Mouse (Mus musculus) cerebellum, adult (tissue): ENCODE data around the gene 9330161L09Rik.
"Not testable (repeated sequence)": the region's sequence is repeated elsewhere in the genome, so short reads cannot be mapped to it uniquely, and the experiment has no call there.

Source experiments
- ATAC-seq: cut with Nextera tagmentation; 2 replicates; pipeline ENCODE4 v1.9.2; 2017; ENCODE audit warnings: mild to moderate bottlenecking, moderate library complexity, mixed read lengths; ENCODE audit not compliant: insufficient number of reproducible peaks, low FRiP score, low TSS enrichment

The 9330161L09Rik gene

DNA sequence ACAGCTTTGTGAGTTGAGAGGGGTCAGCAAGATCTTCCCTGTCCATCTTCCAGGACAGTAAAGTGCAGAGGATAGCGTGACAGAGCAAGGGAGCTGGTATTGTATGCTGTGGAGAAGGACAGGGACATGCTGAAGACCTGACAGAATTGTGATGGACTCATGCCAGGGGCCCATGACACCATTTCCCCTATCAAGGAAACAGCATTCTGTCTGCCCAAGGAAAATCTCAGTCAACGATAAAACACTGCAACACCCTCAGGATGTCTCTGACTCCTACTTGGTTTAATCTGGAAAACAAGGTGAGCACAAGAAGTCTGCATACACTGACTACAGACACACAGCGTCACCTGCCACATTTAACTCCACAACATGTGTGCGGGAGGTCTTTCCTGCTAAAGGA, at the start of gene 9330161L09Rik:
9330161L09Rik (minus strand) TSS at position 101 of the 400 bp plus-strand sequence.
- no peak for ATAC-seq

GRCm38 (mm10) chr12:103457140-103457539, 49.5 kb upstream of the 9330161L09Rik start, which contains the start of gene Ifi27l2b:
Gene Ifi27l2b (minus strand): TSS chr12:103457223.
- ATAC-seq, result no peak

GRCm38 (mm10) chr12:103456727-103457126, 49.1 kb upstream of the 9330161L09Rik start:
- not testable (repeated sequence) for ATAC-seq

DNA sequence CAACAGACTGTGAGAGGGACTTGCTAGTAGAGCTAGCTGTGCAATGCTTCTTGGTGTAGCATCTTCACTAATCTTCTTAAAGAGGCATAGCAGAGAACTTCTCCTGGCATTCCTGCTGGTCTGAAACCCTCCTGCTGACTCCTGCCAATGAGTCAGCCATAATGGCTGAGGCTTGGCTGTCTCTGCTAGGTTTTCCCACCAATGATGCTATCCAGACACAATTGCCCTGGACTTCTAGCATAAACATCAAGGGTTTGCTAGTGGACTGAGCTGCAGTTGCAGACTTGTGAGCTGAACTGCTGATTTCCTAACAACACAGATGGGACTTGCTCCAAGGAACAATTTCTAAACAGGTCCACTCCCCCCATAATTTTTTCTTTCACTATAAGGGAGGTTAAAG, 45.7 kb upstream of the 9330161L09Rik start:
- no peak for ATAC-seq

DNA sequence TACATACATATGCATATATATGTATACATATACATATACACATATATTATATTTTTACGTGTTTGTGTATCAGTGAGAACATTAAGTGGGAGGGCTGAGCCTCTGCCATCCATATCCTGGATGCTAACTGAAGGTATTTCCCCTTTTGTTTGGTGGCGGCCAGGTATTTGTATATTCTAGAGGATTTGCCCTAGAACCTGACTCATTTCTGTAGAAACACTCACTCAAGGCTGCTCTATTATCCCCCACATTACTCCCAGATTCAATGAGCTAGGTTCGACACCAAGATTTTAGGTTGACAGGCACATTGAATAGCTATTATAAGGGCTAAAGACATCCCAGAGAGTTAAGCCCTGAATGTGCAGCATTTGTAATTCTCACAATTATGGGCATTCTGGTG, 37.4 kb upstream of the 9330161L09Rik start:
- no peak for ATAC-seq

DNA sequence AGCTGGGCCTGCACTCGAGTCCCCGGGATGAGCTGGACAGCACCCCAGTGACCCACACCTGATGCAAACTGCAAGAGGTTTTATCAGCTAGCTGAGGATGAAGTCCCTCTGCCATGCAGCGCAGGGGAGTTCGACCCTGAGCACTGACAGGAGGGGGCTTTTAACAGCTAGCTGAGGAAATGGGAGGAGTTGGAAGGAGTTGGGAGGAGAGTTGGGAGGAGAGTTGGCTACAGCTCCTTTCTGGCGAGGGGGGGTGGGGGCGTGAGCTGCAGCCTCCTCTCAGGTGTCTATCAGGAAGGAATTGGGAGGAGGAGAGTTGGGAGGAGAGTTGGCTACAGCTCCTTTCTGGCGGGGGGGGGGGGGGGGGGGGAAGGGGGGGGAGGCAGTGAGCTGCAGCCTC, 36.6 kb upstream of the 9330161L09Rik start:
- not testable (repeated sequence) for ATAC-seq

- no peak for ATAC-seq
Observed at GRCm38 (mm10) chr12:103443524-103443923, 35.9 kb upstream of the 9330161L09Rik start, which contains the start of gene Ifi27l2a. Gene Ifi27l2a (minus strand): TSS chr12:103443680.

- ATAC-seq, result no peak
Observed at GRCm38 (mm10) chr12:103437601-103438000, 30.0 kb upstream of the 9330161L09Rik start.

DNA sequence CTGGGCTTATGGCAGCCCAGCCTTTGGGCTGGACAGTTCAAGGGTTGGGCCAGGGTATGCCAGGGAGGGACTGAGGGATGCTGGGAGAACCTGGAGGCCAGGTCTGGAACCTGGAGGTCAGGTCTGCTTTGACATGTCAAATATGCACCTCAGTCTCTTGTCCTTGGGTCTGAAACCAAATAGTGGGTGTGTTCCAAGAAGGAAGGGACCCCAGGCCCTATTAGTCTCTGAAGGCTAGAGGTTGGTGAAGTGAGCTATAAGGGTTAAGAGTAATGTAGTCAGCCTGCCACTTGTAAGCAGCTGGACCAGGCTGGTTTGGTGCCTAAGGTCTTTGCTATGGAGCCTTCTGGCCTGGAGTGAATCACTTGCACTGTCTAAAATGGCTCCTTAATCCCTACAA, 27.2 kb upstream of the 9330161L09Rik start:
- ATAC-seq, result no peak

DNA sequence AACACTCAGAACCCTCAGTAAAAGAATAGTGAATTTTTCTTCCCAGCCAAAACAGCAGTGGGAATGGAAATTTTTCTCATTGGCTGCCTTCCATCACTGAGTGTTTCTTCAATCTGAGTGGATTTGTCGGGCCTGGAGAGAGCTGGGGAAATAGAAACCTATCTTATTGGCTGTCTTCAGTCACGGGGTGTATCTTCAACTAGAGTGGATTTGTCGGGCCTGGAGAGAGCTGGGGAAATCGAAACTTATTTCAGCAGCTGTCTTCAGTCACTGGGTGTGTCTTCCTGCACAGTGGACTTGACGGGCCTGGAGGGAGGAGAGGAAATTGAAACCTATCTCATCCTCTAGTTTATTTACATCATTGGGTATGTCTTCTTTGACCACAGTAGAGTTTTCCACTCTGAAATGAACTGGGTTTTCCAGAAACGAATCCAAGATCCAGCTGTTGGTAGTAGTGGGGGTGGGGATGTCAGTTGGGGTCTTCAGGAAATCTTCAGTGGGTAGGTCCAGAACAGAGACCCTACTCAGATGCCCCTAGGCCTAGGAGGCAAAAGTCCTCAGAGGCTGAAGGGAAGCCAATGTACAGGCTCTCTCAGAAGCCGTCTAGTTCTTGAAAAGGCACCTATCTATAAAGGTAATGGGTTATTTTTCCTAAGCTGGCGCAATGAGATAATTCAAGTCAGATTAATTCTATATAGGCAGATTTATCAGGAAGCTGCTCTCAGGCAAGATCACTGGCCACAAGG, 26.5 kb upstream of the 9330161L09Rik start, which contains the start of gene Ifi27:
Ifi27 (plus strand) TSS at position 226 of the 746 bp plus-strand sequence.
- ATAC-seq, result no peak

DNA sequence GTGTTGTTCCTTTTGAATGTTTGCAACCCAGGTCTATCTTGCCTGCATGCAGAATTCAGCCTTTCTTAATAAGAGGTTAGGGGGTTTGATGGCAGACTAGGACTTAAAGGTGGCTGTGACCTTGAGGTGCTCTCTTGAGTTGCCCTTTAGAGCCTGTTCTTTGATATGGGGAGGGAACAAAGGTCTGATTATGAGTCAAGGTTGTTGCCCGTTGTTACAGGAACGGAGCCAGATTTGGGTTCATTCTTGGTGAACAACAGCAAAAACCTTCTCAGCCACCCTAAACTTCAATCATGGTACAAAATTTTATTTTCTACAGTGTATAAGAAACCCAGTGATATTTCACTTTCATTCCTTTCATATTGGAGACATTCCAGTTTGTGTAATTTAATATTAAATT, 25.8 kb upstream of the 9330161L09Rik start:
- no peak for ATAC-seq

- no peak for ATAC-seq
Observed at GRCm38 (mm10) chr12:103426710-103427109, 19.1 kb upstream of the 9330161L09Rik start.

GRCm38 (mm10) chr12:103425729-103426470, 18.3 kb upstream of the 9330161L09Rik start, which contains the start of gene Ddx24:
Gene Ddx24 (minus strand): TSS chr12:103425830.
- peak; percentile 99 for ATAC-seq

- no peak for ATAC-seq
Observed at GRCm38 (mm10) chr12:103425016-103425728, 17.6 kb upstream of the 9330161L09Rik start.

DNA sequence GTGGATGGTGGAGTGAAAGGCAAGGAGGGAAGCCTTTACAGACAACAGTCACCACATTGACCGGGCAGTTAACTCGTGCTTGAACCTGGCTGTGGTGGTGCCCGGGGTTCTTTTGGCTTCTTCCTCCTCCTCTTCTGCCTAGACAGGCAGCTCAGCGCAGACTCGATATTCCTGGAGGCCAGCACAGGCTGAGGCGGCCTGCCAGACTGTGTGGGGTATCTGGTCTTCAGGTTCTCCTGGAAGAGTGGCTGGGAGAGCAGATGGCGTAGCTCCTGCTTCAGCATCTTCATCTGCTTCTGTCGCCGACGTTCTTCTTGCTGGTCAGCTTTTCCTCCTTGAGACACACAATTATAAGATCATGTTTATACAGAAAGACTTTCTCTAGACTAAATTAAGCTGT, 524 bp upstream of the 9330161L09Rik start:
- 0 out of 2 replicates have a peak, but pooled peaks have one; percentile 45 for ATAC-seq

DNA sequence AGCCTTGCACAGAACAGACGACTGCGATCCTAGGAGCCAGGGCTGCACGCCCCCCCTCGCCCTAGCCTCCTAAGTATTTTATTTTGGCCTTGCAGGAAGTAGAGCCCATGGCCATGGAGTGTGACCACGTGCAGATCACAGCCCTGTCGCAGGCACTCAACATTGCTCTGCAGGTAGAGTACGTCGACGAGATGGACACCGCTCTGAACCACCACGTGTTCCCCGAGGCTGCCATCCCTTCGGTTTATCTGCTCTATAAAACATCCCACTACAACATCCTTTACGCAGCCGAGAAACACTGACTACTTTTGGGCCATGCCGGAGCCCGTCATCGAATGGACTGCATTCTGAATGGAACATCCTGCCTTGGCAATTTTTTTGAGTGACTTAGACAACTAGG, 3.5 kb downstream of the 9330161L09Rik start:
- ATAC-seq, result no peak

DNA sequence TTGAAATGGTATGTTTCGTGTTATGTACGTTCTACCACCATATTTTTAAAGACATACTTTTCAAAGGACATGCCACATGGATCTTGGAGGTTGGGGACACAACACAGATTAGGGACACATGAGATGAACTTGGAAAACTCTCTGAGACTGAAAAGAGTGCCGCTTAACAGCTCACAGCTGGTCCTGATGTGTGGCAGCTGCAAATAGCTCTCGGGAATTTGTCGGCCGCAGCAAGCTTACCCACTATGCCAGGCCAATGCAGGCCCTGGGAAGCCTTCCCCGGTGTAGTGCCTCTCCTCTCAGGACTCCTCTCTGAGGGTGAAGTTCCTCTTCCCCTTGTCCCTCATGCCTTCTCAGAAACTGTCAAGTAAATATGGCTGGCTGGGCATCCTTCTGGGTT, 10.9 kb downstream of the 9330161L09Rik start:
- no peak for ATAC-seq

DNA sequence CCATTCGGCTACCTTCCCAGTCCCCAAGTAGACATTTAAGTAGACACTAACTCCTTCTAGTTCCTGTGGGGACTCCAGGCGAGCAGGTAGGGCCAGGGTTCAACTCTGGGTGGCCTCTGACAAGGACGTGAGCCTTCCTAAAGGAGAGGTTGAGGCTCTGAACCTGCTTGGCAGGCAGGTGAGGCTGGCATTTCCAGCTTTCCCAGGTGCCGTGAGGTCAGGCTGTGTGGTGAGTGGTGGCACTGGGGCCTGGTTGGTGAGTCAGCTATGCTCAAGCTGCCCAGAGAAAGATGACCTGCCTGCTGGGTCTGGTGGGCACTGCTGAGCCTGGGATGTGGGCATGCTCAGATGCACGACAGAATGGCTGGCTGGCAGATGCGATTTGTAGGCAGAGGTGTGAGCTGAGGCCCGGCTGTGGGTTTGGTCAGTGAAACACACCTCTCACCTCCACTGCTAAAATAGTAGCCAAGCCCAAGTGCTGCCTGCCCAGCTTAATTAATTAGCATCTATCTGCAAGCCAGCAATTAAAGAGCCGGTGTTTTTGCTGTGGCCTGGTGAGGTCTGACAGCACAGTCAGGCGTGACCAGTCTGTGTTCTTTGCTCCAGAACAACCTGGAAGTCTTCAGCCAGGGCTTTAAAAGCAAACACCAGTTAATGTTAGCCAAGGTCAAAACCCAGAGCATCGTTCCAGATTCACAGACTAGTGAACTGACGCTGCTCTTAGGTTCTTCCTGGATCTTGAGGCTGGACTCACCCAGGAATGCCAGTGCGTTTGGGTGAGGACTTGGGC, 11.9 kb downstream of the 9330161L09Rik start:
- no peak for ATAC-seq

- ATAC-seq, result no peak
Observed at GRCm38 (mm10) chr12:103393528-103393927, 14.1 kb downstream of the 9330161L09Rik start.

DNA sequence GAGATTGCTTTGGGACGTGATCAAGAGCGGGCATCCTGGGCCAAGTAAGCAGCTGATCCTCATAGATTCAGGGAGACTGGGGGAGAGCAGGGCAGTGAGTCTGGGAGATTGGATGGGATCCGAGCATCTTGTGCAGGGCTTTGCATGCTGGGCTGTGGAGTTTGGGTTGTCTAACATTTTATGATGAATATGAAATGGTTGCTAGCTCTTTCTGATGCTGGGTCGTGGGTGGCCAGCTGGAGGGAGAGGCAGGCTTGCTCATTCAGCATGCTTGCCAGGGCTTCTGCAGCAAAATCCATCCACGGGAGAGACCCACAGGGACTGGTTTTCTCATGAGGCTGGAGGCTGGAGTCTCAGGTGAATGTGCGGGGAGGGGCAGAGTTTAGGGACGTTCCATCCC, 16.5 kb downstream of the 9330161L09Rik start:
- ATAC-seq, result no peak
